In the genomic region with DNA sequence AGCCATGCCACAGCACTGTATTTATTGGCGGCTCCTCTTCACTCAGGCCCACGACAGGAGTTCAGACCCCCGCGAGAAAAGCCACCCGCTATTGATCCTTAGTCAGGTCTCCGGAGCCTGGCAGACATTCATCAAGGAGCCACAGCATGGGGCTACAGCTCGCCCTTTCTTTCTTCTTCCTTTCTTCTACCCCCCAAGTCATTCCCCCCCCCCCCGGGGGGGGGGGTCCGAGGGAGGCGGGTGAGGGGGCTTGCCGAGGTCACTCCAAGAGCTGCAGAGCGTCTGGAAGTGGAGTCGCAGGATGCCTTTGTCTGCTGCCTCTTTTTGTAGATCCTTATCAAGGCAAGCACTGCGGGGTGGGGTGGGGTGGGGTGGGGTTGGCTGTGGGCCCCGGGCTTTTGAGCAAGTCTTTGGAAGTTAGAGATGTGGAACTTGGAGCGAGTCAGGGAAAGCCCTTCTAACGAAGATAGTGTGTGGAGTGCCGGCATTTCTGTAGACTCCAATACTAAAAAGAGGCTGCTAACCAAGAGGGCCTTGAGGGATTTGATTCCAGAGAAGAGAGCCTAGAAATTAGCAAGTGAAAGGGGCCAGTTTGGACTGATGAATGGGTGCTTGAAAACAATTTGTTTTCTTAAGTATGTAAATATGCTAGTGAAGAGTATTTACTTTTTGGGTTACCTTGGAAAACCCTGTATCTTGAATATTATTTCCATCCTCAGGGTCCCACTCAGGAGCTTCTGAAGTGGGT, we compare ENCODE assay signal across 9 mouse cellular contexts.
DNase-seq lines count a peak whose midpoint lies in the region; ATAC-seq and TF ChIP-seq lines count a peak whose summit lies in the region.
"Had no signal": no experiment of that assay in that cellular context is flagged by ENCODE, and none has a peak within 500 bp of the region (broad histone marks: within the 10 kb centered on the region; RNA-seq: fewer than 3 reads in every experiment).

No protein-coding gene starts in this region.

- no peaks in the 10 kb centered on the region for H3K9me3 ChIP-seq in heart, embryonic 13.5 days
- no peaks in the 10 kb centered on the region for H3K9me3 ChIP-seq in E14TG2a.4 (ENCODE audit: low read length)
- H3K9me3 ChIP-seq in limb, embryonic 12.5 days = no peaks in the 10 kb centered on the region

- no peak overlapping the region for H3K4me2 ChIP-seq in heart, embryonic 13.5 days
- H3K4me2 ChIP-seq in limb, embryonic 12.5 days = no peak overlapping the region

- TF ChIP-seq CTCF in E14TG2a.4 (conservative IDR thresholded peaks at IDR 0.05; ENCODE audit: low read length) = no peak

- ATAC-seq in heart, embryonic 13.5 days (ENCODE audit: extremely low read depth, insufficient number of reproducible peaks, low FRiP score, low TSS enrichment) = no peak
- ATAC-seq in limb, embryonic 12.5 days (ENCODE audit: insufficient number of reproducible peaks, insufficient read depth, low FRiP score, low TSS enrichment, low read depth) = no peak

- no peak overlapping the region for H3K4me3 ChIP-seq in heart, embryonic 13.5 days
- peak overlapping the region; percentile 56 for H3K4me3 ChIP-seq in E14TG2a.4 (replicated peaks; ENCODE audit: low read length)
- H3K4me3 ChIP-seq in limb, embryonic 12.5 days (replicated peaks) = no peak overlapping the region

- H3K4me1 ChIP-seq in heart, embryonic 13.5 days = peaks cover 88% of the 10 kb centered on the region
- peaks cover 68% of the 10 kb centered on the region for H3K4me1 ChIP-seq in E14TG2a.4 (replicated peaks; ENCODE audit: low read depth, low read length)
- H3K4me1 ChIP-seq in limb, embryonic 12.5 days (replicated peaks) = peaks cover 90% of the 10 kb centered on the region

- H3K27me3 ChIP-seq in heart, embryonic 13.5 days (replicated peaks) = no peaks in the 10 kb centered on the region
- H3K27me3 ChIP-seq in E14TG2a.4 (ENCODE audit: insufficient read depth, low read length) = peaks cover 75% of the 10 kb centered on the region
- no peaks in the 10 kb centered on the region for H3K27me3 ChIP-seq in limb, embryonic 12.5 days

- H3K9ac ChIP-seq in heart, embryonic 13.5 days = peak overlapping the region; percentile 33; the same call in 1 of the 2 replicates
- no peak overlapping the region for H3K9ac ChIP-seq in limb, embryonic 12.5 days (replicated peaks)
- H3K9ac ChIP-seq: liver, embryonic 14.5 days had no signal

- no peak for DNase-seq in heart, postnatal 25 days (ENCODE audit: low spot score)
- DNase-seq in embryo, embryonic 9.5 days (ENCODE audit: extremely low spot score) = peak; percentile 73
- no peak for DNase-seq in ovary, postnatal 36 days (ENCODE audit: low spot score)
- no peak for DNase-seq in spleen, adult 18-20 months
- DNase-seq in left cerebral cortex, postnatal 36 days (ENCODE audit: low spot score in 2 of 2) = no peak

- intact Hi-C loops in heart, postnatal 25 days (cut with DNase I) = loop anchor here (2.0 kb wide), 1 partner anchor 16 kb away; no protein-coding TSS in a partner anchor
- intact Hi-C loops in left cerebral cortex, postnatal 36 days (cut with DNase I) = no loop called here

- 16% methylated on average over 15 of the region's 18 CpGs for WGBS in heart, embryonic 13.5 days
- 13% methylated on average over 15 of the region's 18 CpGs for WGBS in limb, embryonic 12.5 days

- peaks cover 7% of the 10 kb centered on the region; the same call in 1 of the 2 replicates for H3K36me3 ChIP-seq in heart, embryonic 13.5 days
- H3K36me3 ChIP-seq in E14TG2a.4 (ENCODE audit: insufficient read depth, low read length) = no peaks in the 10 kb centered on the region
- peaks cover 19% of the 10 kb centered on the region for H3K36me3 ChIP-seq in limb, embryonic 12.5 days

- no peak overlapping the region for H3K27ac ChIP-seq in heart, embryonic 13.5 days (replicated peaks)
- H3K27ac ChIP-seq in limb, embryonic 12.5 days = peak overlapping the region; percentile 41; the same call in 1 of the 2 replicates
- H3K27ac ChIP-seq: liver, embryonic 14.5 days had no signal
